Mouse (Mus musculus): ENCODE measurements around the gene Scp2.
"Not testable (repeated sequence)": the region's sequence is repeated elsewhere in the genome, so short reads cannot be mapped to it uniquely, and the experiment has no call there.

Scp2 gene

DNA sequence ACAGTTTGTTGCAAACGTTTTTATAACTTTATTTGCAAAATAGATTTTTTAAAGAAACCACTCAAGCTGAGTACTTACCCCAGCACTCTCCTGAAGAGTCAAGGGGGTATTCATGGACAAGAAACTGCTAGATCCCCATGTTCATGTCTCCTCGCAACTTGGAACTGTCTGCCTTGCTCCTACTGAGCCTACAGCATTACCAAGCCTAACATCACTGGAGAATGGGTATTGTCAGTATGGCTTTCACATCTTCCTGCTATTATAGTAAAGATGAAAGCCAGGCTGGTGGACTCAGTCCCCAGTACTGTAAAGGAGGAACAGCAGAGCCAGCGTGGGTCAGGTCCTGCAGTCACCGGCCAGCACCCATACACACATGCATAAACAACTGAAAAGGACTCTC, 48.5 kb downstream of the Scp2 start, which contains the start of gene Podn:
TSS of gene Podn (minus strand) at position 101 of the 400 bp plus-strand sequence.
- DNase-seq (ENCODE audit: low spot score): no peak

GRCm38 (mm10) chr4:108092741-108093397, 51.9 kb downstream of the Scp2 start:
- no peak for DNase-seq (ENCODE audit: low spot score)

GRCm38 (mm10) chr4:108083993-108084392, 60.8 kb downstream of the Scp2 start:
- no peak for DNase-seq (ENCODE audit: low spot score)

DNA sequence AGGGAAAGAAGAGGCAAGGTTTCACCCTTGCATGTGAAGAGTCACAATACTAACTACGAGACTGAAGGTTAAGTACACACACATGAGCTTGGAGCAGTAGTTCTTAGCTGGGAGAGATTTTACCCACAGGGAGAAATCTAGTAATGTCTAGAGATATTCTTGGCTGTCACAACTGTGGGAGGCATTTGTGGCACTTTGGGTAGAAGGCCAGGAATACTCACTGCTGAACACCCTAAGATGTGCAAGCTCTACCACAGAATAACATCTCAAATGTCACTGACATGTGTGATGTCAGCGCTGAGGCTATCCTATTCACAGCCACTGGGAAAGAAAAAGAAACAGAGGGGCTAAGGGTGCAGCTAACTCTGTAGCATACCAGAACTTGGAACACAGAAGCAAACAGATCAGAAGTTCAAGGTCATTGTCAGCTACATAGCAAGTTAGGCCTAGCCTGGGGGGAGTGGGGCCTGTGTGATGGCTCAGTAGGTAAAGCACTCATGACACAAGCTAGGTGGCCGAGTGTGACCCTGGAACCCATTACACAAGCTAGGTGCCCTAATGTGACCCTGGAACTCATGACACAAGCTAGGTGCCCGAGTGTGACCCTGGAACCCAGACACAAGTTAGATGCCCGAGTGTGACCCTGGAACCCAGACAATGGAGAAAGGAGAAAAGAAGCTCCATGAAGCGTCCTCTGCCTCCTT, 61.6 kb downstream of the Scp2 start:
- DNase-seq (ENCODE audit: low spot score): no peak

DNA sequence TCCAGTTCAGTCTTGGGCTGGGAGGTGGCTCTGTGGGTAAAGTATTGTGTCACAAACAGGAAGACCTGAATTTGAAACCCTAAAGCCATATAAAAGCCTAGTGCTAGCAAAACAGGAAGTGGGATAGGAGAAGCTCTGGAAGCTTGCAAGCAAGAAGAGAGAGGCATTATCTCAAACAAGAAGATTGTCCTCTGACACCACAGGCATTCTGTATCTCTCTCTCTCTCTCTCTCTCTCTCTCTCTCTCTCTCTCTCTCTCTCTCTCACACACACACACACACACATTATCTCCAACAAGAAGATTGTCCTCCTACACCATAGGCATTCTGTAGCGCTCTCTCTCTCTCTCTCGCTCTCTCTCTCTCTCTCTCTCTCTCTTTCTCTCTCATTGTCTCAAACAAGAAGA, 62.4 kb downstream of the Scp2 start:
- DNase-seq (ENCODE audit: low spot score): no peak

DNA sequence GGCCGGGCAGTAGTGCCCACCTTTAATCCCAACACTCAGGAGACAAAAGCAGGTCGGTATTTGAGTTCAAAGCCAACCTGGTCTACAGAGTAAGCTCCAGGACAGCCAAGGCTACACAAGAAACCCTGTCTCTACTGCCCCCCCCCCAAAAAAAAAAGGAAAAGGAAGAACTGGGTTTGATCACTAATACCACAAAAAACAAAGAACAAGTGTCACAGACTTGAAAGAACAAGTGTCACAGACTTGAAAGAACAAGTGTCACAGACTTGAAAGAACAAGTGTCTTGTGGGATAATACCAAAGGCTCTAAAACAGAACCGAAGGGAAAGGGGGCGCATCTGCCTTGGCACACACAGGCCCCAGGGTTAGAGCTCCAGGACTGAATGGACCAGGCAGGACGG, 63.9 kb downstream of the Scp2 start:
- no peak for DNase-seq (ENCODE audit: low spot score)

- no peak for DNase-seq (ENCODE audit: low spot score)
Observed at GRCm38 (mm10) chr4:108079762-108080161, 65.0 kb downstream of the Scp2 start.

DNA sequence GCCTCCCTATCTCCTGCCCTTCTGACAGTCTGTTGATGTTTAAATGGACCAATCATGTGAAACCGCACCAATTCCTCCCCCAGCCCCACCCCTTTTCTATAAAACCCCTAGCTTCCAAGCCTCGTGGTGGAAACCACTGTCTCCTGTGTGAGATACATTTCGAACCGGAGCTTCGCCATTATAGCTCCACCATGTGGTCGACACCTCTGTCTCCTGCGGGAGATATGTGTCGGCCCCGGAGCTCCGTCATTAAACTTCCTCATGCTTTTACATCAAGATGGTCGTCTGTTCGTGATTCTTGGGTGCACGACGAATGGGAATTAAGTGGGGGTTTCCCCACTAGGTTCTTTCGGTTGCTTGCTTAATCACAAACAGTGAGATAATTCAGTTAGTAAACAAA, 65.6 kb downstream of the Scp2 start:
- not testable (repeated sequence) for DNase-seq (ENCODE audit: low spot score)

DNA sequence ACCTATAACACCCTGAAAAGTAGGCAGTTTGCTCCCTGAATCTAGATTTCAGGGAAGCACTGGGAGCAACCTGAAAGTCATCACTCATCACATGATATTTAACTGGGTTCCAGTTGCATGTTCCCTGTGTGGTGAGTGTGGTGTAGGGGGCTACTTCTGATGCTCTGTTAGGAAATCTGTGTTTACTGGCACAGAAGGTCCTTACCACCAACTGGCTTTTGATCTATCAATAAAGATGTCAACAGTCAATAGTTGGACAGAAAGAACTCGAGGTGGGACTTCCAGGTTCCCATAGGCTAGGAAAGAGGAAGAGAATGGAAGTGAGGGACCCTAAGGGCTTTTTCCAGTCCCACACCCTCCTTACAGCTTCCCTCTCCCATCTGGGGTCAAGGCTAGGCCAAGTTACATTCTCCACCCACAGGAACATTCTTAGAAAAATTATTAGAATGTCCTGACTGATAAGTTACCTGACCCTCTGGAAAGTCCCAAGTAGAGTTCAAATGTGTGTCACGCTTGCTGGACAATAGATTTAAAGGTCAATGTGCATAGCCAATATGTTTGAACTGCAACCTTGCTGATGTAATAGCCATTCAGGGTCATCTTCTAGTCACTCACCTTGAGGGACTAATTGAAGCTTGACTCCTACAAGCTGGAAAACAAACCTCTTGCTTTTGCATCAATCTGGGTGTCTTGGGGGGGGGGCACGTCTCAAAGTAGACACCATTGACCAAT, 67.4 kb downstream of the Scp2 start:
- no peak for DNase-seq (ENCODE audit: low spot score)

- no peak for DNase-seq (ENCODE audit: low spot score)
Observed at GRCm38 (mm10) chr4:108074204-108074823, 70.5 kb downstream of the Scp2 start.

DNA sequence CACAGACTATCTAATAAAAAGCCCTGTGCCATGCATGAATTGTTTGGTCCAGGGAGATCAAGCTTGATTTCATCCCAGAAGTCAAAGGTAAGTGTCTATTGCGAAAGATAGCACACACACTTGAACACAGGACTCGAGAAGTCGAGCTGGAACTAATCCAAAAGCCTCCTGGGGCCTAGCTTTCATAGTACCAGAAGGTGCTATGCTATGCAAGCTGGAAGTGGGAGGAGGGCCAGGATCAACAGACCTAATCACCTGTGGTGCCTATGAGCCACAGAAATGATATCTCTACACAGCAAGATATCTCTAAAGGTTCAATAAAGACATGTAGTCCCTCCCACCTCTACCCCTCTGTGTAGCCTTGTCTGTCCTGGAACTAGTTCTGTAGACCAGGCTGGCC, 72.7 kb downstream of the Scp2 start:
- no peak for DNase-seq (ENCODE audit: low spot score)

- DNase-seq (ENCODE audit: low spot score): peak; percentile 91
Observed at GRCm38 (mm10) chr4:108071235-108071901, 73.4 kb downstream of the Scp2 start.

GRCm38 (mm10) chr4:108070723-108071122, 74.1 kb downstream of the Scp2 start:
- no peak for DNase-seq (ENCODE audit: low spot score)

- no peak for DNase-seq (ENCODE audit: low spot score)
Observed at GRCm38 (mm10) chr4:108070286-108070685, 74.5 kb downstream of the Scp2 start.

GRCm38 (mm10) chr4:108068081-108068480, 76.7 kb downstream of the Scp2 start:
- no peak for DNase-seq (ENCODE audit: low spot score)

DNA sequence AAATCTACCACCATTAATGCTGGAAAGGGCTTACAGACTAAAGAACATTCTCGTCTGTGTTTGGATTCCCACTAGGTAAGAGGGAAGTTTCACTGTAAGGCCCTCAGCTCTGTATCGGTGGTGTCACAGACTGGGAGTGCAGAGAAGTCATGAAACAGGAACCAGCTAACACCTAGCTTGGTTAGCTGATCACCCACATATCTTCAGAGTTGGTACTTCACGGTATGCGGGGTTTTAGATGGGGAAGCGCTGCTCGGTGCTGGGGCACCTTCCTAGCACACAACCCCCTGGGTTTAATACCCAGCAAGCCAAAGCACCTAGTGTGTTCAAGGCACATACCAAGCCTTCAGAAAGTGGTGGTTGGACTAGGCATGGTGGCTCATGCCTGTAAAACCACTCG, 77.5 kb downstream of the Scp2 start:
- no peak for DNase-seq (ENCODE audit: low spot score)

DNA sequence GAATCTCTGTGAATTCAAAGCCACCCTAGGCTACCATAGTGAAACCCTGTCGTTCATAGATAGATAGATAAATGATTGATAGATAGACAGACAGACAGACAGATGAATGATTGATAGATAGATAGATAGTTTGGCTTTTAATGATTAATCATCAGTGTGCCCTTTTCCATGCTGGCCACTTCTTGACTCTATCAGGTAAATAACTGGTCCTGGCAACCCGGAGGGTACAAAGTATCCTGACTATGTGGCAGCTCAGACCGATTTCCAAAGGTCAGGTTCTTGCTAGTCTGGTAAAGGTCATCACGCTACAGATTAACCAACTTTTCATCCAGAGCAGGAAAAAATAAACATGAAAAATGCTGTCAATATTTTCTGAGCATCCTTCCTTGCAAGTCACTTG, 78.2 kb downstream of the Scp2 start:
- no peak for DNase-seq (ENCODE audit: low spot score)

DNA sequence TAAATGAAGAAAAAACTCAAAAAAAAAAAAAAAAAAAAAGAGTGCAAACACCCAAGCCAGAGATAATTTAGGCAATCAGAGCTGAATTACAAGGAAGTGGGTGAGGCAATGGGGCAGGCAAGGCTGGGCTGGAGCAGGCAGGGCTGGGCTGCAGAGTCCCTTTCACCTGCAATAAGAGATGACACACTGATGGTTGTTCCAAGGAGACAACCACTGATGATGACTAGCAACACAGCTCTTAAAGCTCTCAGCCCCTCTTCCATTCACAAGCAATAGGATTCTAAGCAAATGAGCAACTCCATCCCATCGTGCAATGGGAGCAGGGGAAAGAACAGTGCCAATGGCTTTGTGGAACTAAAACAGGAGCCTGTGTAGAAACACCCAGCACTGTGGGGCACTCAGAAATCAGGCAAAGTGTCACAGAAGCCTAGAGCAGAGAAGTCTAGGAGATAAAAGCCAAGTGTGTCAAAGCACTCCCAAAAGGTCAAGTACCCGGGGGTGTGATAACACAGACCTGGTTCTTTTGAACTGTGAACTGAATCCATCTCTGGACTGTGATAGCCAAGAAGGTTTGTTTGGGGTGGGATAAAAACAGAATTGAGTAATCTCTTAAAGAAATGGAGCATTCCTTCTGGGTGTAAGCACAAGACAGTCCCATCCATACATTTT, 79.5 kb downstream of the Scp2 start:
- DNase-seq (ENCODE audit: low spot score): no peak

DNA sequence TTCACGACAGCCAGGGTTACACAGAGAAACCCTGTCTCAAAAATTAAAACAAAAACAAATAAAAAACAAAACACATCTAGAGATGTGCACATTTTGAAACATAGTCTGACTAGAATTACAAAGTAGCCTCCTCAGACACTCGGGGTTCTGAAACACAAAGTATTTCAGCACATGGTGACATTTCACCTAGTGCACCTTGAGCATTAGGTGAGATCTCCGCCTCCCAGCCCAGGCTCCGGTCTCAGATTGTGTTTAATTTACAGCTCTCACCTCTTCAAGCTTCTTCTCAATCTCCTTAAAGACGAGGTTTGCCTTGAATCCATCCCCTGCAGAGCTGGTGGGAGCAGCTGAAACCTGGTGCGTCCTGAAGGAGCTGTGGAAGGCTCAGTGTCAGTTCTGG, 81.2 kb downstream of the Scp2 start:
- no peak for DNase-seq (ENCODE audit: low spot score)

DNA sequence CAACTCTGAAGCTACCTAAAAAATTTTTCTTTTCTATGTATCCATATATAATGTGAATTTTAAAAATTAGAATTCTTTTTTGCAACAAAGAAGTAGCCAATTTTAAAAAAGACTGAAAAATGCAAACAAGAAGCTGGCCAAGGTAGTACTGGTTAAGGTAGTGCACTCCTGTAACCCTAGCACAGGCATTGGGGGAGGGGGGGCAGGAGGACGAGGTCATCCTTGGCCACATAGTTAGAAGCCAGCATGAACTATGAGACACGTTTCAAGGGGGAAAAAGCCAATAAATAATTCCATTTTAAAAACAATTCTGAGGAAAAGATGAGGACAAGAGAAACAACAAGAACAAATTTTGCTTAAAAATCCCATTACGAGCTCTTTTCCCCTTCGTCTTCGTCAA, 82.3 kb downstream of the Scp2 start:
- DNase-seq (ENCODE audit: low spot score): no peak

GRCm38 (mm10) chr4:108060774-108061173, 84.0 kb downstream of the Scp2 start:
- DNase-seq (ENCODE audit: low spot score): no peak

Measured in ovary, postnatal 14 days (tissue).